Mouse (Mus musculus) spleen, postnatal 10 days (tissue): Measurements from ENCODE around the gene Hdac7.
"Not testable (repeated sequence)": the region's sequence is repeated elsewhere in the genome, so short reads cannot be mapped to it uniquely, and the experiment has no call there.

Experiments
- DNase-seq, 2 experiments: peaks; one replicate each; pipeline ENCODE4 v3.0.0; 2021 to 2022; ENCODE audit warnings: low spot score in 2 of 2

The Hdac7 gene

DNA sequence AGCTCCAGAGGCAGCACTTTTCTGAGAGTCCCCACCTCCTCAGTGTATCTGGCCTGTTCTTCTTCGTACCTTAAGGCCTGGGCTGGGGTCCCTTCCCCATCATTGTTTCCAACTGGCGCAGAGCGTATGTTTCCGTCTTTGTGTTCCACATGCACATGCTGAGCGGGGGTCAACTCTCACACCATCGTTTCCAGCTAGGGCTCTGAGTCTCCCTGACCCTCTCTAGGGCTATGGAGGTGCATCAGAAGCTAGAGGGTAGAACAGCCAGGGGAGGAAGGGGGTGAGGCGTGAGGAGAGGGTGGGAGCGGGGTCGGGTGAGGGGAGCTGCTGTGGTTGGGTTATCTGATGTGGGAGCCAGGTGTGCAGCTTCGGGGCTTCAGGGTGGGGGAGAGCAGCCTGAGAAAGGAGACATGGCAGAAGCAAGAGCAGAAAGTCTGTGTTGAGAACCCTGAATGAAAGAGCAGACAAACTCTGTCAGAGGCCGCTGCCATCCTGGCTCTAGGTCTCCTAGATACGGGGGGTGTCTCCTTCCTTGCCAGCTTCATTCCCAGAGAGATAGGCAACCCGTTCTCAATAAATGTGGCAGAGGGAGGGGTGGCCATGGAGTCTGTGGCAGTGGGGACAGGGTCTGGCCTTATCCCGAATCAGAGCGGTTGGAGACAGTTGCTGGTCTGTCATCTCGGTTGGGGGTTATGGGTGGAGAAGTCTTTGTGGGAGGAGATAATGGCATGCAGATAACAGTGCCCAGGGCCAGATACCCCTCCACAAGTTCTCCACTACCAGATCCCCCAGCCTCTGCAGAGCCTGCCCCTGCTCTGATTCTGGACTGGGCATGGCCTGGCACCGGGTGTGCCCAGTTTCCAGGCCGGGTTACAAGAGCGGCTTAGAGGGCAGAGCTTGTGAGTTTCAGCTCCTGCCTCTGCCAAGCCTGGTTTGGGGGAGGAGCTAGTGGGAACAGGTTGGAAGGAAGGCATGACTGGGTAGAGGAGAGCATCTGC is at the start of gene Hdac7:
Hdac7 (minus strand) TSS at position 466 of the 998 bp plus-strand sequence.
- peak in 1 of 2 experiments; percentile 47 for DNase-seq

DNA sequence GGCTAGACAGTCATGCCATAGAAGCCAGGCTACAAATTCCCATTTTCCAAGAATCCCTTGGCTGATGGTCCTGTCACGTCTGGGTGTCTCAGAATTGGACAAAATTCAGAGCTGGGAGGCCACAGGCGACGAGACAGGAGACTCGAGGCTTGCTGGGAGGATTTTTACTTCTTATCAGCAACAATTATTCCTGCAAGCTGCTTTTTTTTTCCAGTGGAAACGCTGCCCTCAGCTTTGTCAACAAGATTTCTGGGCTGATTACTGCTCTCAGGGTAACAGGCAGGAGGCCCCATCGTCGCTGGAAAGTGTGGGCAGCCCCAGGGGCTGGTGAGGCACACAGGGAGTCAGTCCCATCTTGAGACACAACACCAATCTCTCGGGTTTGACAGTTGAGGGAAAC is 48.2 kb upstream of the Hdac7 start:
- DNase-seq, result no peak

DNA sequence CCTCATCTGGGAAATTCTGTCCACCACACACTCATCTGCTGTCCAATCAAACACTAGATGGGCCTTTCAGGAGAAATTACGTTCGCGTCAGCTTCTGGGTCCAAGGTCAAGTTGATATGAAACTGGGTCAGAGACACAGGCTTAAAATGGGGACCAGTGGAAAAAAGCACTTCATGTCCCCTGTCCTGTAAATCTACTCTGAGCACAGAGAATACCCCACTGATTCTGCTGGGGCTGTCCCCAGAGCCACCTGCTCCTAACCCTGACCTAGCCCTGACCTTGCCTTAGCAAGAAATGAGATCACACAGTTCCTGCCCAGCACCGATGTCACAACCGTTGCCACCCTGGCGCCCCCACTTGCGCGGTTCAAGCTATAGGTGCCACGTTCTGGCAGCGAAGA is 46.1 kb upstream of the Hdac7 start:
- DNase-seq, result no peak

GRCm38 (mm10) chr15:97890017-97890416 is 45.7 kb upstream of the Hdac7 start:
- no peak for DNase-seq

DNA sequence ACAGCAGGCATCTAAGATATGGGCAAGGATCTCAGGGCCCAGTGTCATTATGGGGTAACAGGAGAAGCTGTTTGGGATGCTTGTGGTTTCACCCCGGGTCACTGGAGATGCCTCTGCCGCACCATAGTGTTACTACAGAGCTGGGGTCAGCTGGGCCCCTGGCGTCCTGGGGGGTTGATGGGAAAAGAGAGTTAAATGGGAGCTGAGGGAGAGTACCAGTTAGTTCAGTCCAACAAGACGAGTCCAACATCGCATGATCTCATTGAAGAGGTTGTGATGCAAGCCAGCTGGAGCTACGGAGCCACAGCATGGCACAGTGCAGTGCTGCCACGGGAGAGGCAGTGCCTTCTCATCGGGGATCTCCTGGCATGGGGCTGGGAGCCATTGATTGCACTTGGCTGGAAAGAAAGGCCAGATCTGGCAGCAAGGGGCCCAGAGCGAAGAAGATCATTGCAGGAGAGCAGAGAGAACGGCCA is 43.3 kb upstream of the Hdac7 start:
- no peak for DNase-seq

GRCm38 (mm10) chr15:97881423-97881822 is 37.1 kb upstream of the Hdac7 start:
- no peak for DNase-seq

DNA sequence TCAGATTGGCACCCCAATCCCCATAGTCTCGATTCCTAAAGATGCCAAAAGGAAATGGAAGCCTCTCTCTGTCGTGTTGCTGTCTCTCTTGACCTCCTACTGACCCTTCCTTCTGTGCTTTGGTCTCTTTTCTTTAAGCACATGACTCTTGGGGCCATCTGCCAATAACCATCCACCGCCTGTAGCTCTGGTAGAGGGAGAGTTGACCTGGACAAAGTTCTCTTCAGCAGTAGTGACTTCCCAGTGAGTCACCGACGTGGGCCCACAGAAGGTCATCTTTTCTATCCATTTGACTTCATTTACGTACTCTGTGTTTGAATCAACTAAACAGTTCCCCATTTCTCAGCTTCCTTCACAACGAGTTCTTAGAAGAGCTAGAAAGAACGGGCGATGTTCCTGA is 36.1 kb upstream of the Hdac7 start:
- no peak for DNase-seq

- DNase-seq, result no peak
Measured at GRCm38 (mm10) chr15:97878696-97879328, 34.5 kb upstream of the Hdac7 start.

- DNase-seq, result no peak
Measured at GRCm38 (mm10) chr15:97875784-97876183, 31.5 kb upstream of the Hdac7 start.

GRCm38 (mm10) chr15:97873717-97874116 is 29.4 kb upstream of the Hdac7 start:
- DNase-seq, result no peak

- no peak for DNase-seq
Measured at GRCm38 (mm10) chr15:97872161-97872560, 27.9 kb upstream of the Hdac7 start.

- no peak for DNase-seq
Measured at GRCm38 (mm10) chr15:97871055-97872030, 27.0 kb upstream of the Hdac7 start.

DNA sequence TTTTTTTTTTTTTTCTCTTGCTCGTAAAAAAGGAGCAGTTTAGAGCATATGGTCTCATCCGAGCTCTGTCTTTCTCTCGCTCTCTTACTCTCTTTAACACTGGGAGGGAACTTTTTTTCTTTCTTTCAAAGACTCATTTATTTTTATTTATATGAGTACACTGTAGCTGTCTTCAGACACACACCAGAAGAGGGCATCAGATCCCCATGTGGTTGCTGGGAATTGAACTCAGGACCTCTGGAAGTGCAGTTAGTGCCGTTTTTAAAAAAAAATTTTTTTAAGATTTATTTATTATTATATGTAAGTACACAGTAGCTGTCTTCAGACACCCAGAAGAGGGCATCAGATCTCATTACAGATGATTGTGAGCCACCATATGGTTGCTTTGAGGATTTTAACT is 25.8 kb upstream of the Hdac7 start:
- not testable (repeated sequence) for DNase-seq

DNA sequence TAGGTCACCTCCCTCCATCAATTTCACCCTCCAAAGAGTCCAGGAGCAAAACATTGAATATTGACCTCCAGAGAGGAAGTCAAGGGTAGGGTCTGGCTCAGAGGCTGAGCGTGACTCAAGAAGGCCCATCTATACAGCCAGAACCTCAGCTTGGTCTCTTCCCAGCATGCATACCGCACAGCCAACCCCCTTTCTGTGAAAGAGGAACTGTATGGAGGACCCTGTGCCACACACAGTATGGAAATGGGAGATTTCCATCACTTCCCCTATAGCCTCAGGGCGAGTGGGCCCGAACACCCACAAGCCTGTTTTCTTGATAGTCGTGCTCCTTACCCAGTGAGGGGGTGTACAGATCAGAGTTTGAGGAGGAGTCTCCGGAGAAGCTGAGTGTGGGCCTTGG is 24.7 kb upstream of the Hdac7 start:
- DNase-seq, result no peak

- DNase-seq, result no peak
Measured at GRCm38 (mm10) chr15:97865988-97866387, 21.7 kb upstream of the Hdac7 start.

GRCm38 (mm10) chr15:97865175-97865574 is 20.9 kb upstream of the Hdac7 start:
- no peak for DNase-seq

DNA sequence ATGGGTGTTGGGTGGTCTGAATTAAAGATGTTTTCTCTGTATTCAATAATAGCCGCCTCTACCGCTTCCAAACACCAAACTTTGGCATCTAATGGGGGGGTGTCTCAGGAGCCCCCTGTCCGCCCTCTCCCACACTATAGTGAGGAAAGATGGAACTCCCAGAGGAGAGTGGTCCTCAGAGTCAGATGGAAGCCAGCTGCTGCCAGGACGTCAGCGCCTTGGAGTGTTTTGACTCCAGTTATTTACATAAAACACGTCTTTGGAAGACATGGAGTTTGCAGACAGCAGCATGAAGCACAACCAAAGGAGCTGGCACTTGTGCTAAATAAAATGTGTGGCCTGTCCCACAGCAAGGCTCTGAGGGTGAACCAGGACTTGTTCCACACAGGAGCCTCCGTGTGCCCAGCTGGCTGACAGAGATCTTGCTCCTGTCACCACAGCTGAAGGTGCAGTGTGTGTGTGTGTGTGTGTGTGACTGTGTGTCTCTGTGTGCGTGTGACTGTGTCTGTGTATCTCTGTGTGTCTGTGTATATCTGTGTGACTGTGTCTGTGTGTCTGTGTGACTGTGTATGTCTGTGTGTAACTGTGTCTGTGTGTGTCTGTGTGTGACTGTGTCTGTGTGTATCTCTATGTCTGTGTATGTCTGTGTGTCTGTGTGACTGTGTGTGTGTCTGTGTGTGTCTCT is 20.2 kb upstream of the Hdac7 start:
- no peak for DNase-seq

DNA sequence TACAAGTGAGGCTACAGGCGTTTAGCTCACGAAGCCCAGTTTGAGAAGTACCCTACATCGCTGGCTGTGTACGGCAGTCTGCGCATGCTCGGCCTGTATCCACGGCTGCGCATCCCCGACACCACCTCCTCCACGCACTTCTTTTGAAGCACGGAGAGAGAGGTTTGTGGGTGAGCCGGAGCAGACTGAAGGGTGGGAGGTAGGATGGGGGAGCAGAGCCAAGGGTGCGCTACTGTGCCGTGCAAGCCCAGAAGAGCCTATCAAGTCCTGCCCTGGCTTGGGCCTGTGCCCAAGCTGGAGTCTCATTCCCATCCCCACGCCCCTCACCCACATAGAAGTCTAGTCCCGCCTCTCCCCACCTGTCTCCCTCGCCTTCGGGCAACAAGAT is 19.2 kb upstream of the Hdac7 start:
- DNase-seq, result no peak

- no peak for DNase-seq
Measured at GRCm38 (mm10) chr15:97862881-97863493, 18.7 kb upstream of the Hdac7 start.

GRCm38 (mm10) chr15:97860353-97860752 is 16.1 kb upstream of the Hdac7 start:
- DNase-seq, result no peak

- DNase-seq, result no peak
Measured at GRCm38 (mm10) chr15:97858431-97858830, 14.1 kb upstream of the Hdac7 start.
